Mouse (Mus musculus) natural killer cell, adult 2 months (primary cell): ENCODE measurements at regions not wholly inside any gene's neighbourhood (a gene's known extent, or its start where the extent isn't known, plus 50 kb on each side); places are given as distances from the start of the nearest gene placed in this dataset.

Experiments used
- DNase-seq, 2 experiments: peaks; one replicate each; pipeline ENCODE4 v3.0.0; 2022; ENCODE audit warnings: low spot score in 2 of 2

DNA sequence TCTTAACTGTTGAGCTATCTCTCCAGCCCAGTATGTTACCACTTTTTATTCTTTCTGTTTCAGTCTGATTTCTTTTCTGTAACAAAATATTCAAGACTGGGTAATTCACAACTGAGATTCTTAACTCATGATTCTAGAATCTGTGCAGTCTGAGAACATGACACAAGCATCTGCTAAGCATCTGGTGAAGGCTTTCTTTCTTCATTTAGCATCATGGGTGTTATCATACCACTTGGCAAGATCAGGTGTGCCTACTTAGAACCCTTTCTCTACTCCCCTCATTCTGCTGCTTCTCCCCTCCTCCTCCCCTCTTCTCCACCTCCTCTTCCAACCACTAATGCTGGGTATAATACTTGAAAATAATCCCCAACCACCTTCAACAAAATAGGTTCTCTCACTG, 62.1 kb upstream of the Pfn2 start:
- no peak for DNase-seq

GRCm38 (mm10) chr3:57911831-57912596, 64.1 kb upstream of the Pfn2 start:
- no peak for DNase-seq

GRCm38 (mm10) chr3:57912650-57913343, 64.9 kb upstream of the Pfn2 start:
- no peak for DNase-seq

- DNase-seq, result no peak
Observed at GRCm38 (mm10) chr3:57914687-57915086, 66.8 kb upstream of the Pfn2 start.

DNA sequence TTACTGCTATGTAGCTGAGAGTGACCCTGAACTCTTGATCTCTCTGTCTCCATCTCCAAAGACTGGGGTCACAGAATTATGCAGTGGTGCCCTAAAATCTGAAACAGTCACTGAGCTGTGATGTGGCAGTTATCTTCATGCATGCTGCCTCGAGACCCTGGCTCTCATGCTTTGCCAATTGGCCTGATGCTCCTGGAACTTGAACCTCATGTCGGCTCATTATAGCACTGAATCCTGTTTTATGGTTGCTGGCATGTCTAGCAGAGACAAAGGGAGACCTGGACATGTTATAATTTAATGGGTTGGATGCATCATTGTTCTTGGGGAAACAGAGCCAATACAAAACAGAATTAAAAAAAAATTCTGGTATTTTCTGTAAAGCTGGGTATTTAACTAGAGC, 71.0 kb upstream of the Pfn2 start:
- no peak for DNase-seq

GRCm38 (mm10) chr3:57919390-57920089, 71.7 kb upstream of the Pfn2 start:
- no peak for DNase-seq

GRCm38 (mm10) chr3:57920090-57920432, 72.2 kb upstream of the Pfn2 start:
- DNase-seq, result no peak

GRCm38 (mm10) chr3:57921071-57921882, 73.4 kb upstream of the Pfn2 start:
- no peak for DNase-seq

GRCm38 (mm10) chr3:57923061-57923460, 75.2 kb upstream of the Pfn2 start:
- DNase-seq, result no peak

GRCm38 (mm10) chr3:57932657-57933539, 85.0 kb upstream of the Pfn2 start:
- DNase-seq, result no peak

- DNase-seq, result no peak
Observed at GRCm38 (mm10) chr3:57935042-57935610, 87.2 kb upstream of the Pfn2 start.

DNA sequence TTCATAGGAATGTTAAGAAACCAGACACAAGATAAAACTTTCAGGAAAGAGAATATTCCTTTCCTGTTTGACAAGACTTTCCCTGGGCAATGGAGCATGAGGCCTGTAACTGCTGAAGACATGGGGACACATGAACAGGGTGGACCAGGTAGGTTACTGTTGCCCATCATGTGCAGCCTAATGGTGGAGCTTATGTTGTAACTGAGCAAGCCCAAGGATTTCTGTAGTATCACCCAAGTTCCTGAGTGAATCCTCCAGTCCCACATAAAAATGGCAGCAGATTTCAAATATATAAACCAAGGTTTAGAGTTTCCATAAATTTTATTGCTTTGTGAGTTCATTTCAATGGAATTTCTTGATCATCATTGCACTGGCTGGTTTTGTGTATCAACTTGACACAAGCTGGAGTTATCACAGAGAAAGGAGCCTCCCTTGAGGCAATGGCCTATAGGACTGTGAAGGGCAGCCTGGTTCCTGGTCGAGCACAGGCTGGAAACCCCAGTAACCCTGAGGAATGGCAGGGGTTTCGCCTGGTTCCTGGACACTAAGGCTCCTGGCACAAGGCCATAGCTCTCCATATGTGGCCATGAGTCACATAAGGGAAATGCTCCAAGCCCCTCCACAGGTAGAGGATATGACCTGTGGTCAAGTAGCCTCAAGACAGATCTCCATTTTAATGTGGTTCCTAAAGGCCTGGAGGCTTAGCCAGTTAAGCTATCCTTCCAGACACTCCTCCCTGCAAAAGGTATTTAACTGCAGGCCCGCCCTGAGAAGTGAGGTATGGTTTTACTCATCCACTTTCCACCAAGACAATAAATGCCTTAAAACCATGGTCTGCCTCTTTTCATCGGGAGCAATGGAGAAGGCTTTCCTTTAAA, 92.9 kb upstream of the Pfn2 start:
- no peak for DNase-seq

GRCm38 (mm10) chr3:57944698-57945097, 96.8 kb upstream of the Pfn2 start:
- DNase-seq, result no peak

DNA sequence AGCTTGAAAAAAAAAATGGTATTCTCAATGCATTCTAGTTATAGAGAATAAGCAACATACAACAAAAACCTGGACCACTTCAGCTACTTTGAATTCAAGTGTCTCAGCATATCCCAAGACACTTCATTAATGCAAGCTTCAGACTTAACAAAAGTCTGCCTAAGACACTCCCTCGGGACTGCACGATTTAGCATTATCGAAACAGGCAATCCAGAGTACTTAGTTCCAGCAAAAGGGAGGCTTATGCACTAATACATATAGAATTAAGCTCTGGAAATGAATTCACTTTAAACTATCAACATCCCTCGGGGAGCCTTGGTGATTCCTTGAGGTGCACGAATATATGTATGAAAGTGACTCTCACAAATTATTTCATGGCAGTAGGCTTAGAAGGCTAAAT, 97.9 kb upstream of the Pfn2 start:
- no peak for DNase-seq

DNA sequence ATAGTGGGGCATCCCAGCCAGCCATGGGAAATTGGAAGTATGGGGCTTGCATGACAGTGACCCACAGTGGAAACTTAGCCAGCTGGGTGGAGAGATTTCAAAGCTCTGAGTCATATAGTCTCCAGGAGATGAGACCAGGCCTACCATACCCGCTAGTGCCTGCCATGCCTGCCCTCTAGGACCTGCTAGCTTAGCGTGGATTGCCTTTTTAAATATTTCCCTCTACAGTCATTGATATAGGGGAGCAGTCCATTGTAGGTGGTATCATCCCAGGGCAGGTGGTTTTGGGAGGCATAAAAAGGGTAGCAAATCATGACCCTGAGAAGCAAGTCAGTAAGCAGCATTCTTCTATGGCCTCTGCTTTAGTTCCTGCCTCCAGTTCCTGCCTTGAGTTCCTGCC, 99.5 kb upstream of the Pfn2 start:
- no peak for DNase-seq

- no peak for DNase-seq
Observed at GRCm38 (mm10) chr3:57948720-57949119, 100.8 kb upstream of the Pfn2 start.

DNA sequence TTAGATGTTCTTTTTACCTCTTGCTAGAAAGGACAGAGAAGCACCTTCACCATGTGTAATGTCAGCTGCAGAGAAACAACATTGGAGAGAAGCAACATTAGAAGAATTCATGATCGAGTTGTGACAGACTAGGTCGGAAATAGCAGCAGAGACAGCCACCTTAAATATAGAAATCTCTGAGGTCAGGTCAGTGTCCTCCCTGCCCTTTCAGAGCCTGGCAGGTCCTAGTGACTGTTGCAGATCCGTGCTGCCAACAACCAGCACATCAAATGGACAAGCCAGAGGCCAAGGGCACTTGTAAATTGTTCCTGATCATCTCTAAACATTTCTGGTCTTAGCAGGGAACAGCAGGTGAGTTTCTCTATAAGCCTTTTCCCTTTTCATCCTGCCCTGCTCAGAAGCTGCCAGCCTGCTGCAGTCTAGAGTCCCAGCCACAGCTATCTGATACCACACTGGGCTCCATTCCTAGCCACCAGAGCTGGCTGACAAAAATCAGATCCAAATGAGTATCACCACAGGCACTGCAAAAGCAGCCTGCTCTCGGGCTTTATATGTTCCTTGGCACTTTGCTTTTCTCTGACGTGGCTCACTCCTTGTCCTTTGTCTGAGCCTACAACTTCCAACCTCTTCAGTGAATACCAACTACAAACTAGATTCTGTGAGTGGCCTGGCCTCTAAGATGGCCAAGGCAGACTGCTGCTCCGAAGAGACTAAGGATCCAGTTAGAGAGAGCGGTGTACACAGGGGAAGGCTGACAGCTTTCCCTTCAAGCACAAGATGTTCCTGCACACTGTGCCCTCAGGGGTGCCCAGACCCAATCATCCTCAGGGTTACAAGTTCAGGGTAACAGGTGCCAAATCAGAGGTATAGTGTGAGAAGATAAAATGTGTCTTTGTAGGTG, 102.8 kb upstream of the Pfn2 start:
- DNase-seq, result no peak

DNA sequence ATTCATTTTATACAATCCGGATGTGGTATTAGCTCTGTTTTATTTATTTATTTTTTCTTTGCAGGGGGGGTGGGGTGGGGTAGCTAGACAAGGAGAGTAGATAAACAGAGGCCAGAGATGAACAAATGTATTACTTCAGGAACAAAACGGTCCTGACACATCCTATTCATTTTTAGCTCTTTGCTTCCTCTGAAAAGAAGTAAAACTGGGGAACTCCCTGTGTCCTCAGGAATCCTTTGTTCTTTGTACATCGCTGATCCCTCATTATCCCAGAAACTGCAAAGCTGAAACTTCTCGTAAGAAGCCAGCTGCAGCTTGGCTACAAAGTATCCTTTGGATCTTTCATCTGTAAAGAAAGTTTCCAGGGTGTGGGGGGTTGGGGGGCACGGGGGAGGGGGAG, 103.6 kb upstream of the Pfn2 start:
- no peak for DNase-seq

DNA sequence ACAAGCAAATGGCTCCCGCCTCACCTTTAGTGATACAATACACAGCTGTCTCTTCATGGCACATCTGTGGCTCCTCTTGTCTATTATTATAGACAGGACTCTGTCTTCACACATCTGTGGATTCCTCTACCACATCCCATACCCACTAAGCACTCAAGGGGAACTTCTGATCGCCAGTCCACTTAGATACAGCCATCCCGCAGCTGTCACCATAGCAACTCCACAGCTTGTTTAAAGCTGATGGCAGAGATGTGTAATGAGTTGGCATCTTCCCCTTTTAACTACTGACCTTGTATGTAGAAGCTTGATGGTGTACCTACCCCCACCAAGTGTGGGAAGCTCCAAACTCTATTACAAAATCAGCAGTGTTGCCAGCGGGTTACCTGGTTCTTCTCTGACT, 109.5 kb upstream of the Pfn2 start:
- no peak for DNase-seq
